Mouse (Mus musculus): ENCODE results near the gene Ccser2.

Ccser2 gene

GRCm38 (mm10) chr14:36937941-36938340 lies 30.6 kb downstream of the Ccser2 start:
- peak; percentile 47 for DNase-seq (ENCODE audit: low read depth, low spot score)

GRCm38 (mm10) chr14:36937080-36937878 lies 31.3 kb downstream of the Ccser2 start:
- peak; percentile 41 for DNase-seq (ENCODE audit: low read depth, low spot score)

- DNase-seq (ENCODE audit: low read depth, low spot score), result no peak
Observed at GRCm38 (mm10) chr14:36932638-36933382, 35.8 kb downstream of the Ccser2 start.

GRCm38 (mm10) chr14:36932038-36932437 lies 36.5 kb downstream of the Ccser2 start:
- no peak for DNase-seq (ENCODE audit: low read depth, low spot score)

- no peak for DNase-seq (ENCODE audit: low read depth, low spot score)
Observed at GRCm38 (mm10) chr14:36923383-36923782, 45.2 kb downstream of the Ccser2 start.

GRCm38 (mm10) chr14:36921346-36922049 lies 47.1 kb downstream of the Ccser2 start:
- DNase-seq (ENCODE audit: low read depth, low spot score), result no peak

- no peak for DNase-seq (ENCODE audit: low read depth, low spot score)
Observed at GRCm38 (mm10) chr14:36919886-36920285, 48.7 kb downstream of the Ccser2 start.

GRCm38 (mm10) chr14:36919146-36919545 lies 49.4 kb downstream of the Ccser2 start:
- DNase-seq (ENCODE audit: low read depth, low spot score), result peak; percentile 59

GRCm38 (mm10) chr14:36915203-36915602 lies 53.4 kb downstream of the Ccser2 start:
- no peak for DNase-seq (ENCODE audit: low read depth, low spot score)

GRCm38 (mm10) chr14:36914473-36915005 lies 54.0 kb downstream of the Ccser2 start:
- DNase-seq (ENCODE audit: low read depth, low spot score), result peak; percentile 89

GRCm38 (mm10) chr14:36911738-36912137 lies 56.8 kb downstream of the Ccser2 start:
- DNase-seq (ENCODE audit: low read depth, low spot score), result peak; percentile 49

- DNase-seq (ENCODE audit: low read depth, low spot score), result no peak
Observed at GRCm38 (mm10) chr14:36905809-36906522, 62.6 kb downstream of the Ccser2 start.

- no peak for DNase-seq (ENCODE audit: low read depth, low spot score)
Observed at GRCm38 (mm10) chr14:36904206-36904605, 64.4 kb downstream of the Ccser2 start.

- no peak for DNase-seq (ENCODE audit: low read depth, low spot score)
Observed at GRCm38 (mm10) chr14:36900883-36901282, 67.7 kb downstream of the Ccser2 start.

GRCm38 (mm10) chr14:36894701-36895100 lies 73.9 kb downstream of the Ccser2 start:
- no peak for DNase-seq (ENCODE audit: low read depth, low spot score)

- peak; percentile 79 for DNase-seq (ENCODE audit: low read depth, low spot score)
Observed at GRCm38 (mm10) chr14:36892762-36893358, 75.7 kb downstream of the Ccser2 start.

GRCm38 (mm10) chr14:36890130-36890529 lies 78.4 kb downstream of the Ccser2 start:
- peak; percentile 74 for DNase-seq (ENCODE audit: low read depth, low spot score)

GRCm38 (mm10) chr14:36885680-36886079 lies 82.9 kb downstream of the Ccser2 start:
- DNase-seq (ENCODE audit: low read depth, low spot score), result no peak

GRCm38 (mm10) chr14:36885117-36885516 lies 83.5 kb downstream of the Ccser2 start:
- no peak for DNase-seq (ENCODE audit: low read depth, low spot score)

GRCm38 (mm10) chr14:36883576-36883975 lies 85.0 kb downstream of the Ccser2 start:
- DNase-seq (ENCODE audit: low read depth, low spot score), result no peak

- DNase-seq (ENCODE audit: low read depth, low spot score), result no peak
Observed at GRCm38 (mm10) chr14:36870257-36870656, 98.3 kb downstream of the Ccser2 start.
